Mouse (Mus musculus) testis, adult 2 months (tissue): ENCODE results near the gene Ube2t. TPM values are rescaled to one million over a fixed set of nuclear protein-coding genes. Genes with fewer than 3 reads are reported as not detected.
A peak's percentile ranks its signal among the peaks of the same experiment; 100 is the strongest.

Experiments
- H3K27ac ChIP-seq: fragments of 200-500 bp; 2 replicates; pipeline ENCODE4 v1.5.1; 2012; ENCODE audit warnings: low read depth, low read length; ENCODE audit not compliant: control insufficient read depth, insufficient read depth
- H3K27me3 ChIP-seq: fragments of 200-500 bp; 2 replicates; pipeline ENCODE4 v1.6.1; 2012; ENCODE audit warnings: mild to moderate bottlenecking, low read length, moderate library complexity; ENCODE audit not compliant: control insufficient read depth, insufficient read depth
- H3K36me3 ChIP-seq: fragments of 200-500 bp; 2 replicates; pipeline ENCODE4 v1.6.1; 2012; ENCODE audit warnings: mild to moderate bottlenecking, low read length; ENCODE audit not compliant: control insufficient read depth, insufficient read depth
- H3K4me1 ChIP-seq: fragments of 200-500 bp; 2 replicates; pipeline ENCODE4 v1.6.1; 2012; ENCODE audit warnings: low read length; ENCODE audit not compliant: control insufficient read depth, insufficient read depth
- H3K4me3 ChIP-seq: fragments of 200-500 bp; 2 replicates; pipeline ENCODE4 v1.5.1; 2012; ENCODE audit warnings: low read depth, mild to moderate bottlenecking, low read length, moderate library complexity, mixed read lengths; ENCODE audit not compliant: control insufficient read depth
- CTCF ChIP-seq: fragments of 200-500 bp; IDR thresholded peaks from 2 replicates; pipeline ENCODE4 v1.5.1; 2012; ENCODE audit warnings: low read depth, mild to moderate bottlenecking, inconsistent platforms, low read length, moderate library complexity; ENCODE audit not compliant: control insufficient read depth, insufficient read depth, insufficient replicate concordance
- POLR2A ChIP-seq: fragments of 200-500 bp; IDR thresholded peaks from 2 replicates; pipeline ENCODE4 v1.6.1; 2012; ENCODE audit warnings: low read depth, mild to moderate bottlenecking, inconsistent platforms, low read length, moderate library complexity; ENCODE audit not compliant: control insufficient read depth
- polyA plus RNA-seq: library from polyadenylated mRNA; depleted of rRNA; stranded (reverse); fragments of >200 nt; gene quantifications from 2 replicates; pipeline ENCODE4 v1.2.3, GENCODE M21; 2012

Ube2t gene
- polyA plus RNA-seq, 1 experiment: 54.2 TPM

DNA sequence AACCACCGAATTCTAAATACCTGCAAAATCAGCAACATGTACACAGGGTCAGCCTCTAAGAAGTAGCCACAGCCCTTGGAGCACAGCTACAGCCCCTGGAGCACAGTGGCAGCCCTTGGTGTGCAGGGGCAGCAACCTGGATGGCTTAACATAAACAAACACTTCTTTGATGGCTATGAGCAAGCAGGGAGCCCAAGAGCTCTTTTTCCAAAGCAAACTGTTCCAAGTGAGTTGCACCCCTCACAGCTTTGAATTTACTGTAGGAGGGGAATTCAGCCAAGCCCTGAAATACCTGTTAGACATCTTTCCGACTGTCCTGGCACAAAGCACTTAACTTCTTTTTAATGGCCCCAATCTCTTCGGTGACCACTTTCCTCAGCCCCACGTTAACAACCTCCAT lies 21.5 kb upstream of the Ube2t start:
- TF ChIP-seq POLR2A: no peak
- no peak for TF ChIP-seq CTCF
- Histone ChIP-seq H3K27ac (no peak overlapping the region), H3K4me3 (no peak overlapping the region), H3K27me3 (no peaks in the 10 kb centered on the region), H3K4me1 (no peaks in the 10 kb centered on the region), H3K36me3 (no peaks in the 10 kb centered on the region)

DNA sequence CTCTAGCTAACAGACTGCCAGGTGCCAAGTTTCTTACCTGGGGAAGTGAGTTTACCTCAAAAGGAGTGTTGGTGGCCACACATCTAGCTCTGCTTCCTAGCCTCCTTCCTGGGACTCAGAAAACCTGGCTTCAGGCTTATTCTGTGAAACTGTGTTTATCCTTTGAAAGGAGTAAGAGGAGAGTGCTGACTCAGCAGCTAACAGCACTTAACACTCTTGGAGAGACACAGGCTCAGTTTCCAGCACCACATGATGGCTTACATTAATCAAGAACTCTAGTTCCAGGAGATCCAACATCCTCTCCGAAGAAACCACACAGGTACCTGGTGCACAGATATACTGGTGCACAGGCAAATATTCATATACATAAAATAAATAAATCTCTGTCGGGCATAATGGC lies 19.5 kb upstream of the Ube2t start:
- no peaks in the 10 kb centered on the region for H3K27me3 ChIP-seq
- H3K4me3 ChIP-seq: no peak overlapping the region
- H3K4me1 ChIP-seq: no peaks in the 10 kb centered on the region
- no peak for TF ChIP-seq POLR2A
- TF ChIP-seq CTCF: no peak
- H3K27ac ChIP-seq: no peak overlapping the region
- H3K36me3 ChIP-seq: no peaks in the 10 kb centered on the region

DNA sequence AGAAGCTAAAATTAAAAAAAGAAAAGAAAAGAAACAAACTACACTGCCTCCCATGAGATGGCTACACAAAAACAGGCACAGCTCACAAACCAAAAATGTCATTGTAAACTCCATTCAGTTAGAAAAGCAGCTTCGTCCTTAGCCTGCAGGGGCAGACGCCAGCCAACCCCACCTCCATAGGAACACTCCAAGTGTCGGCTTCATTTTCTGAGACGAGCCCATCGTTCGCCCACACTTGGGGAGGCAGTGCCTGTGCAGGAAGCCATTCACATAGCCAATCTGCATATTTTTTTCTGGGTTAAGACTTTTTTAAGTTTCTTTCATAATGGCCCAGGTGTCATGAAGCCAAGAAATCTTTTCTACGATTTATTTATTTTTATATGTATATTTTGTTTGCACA lies 14.8 kb upstream of the Ube2t start:
- Histone ChIP-seq H3K4me1 (no peaks in the 10 kb centered on the region), H3K4me3 (no peak overlapping the region), H3K36me3 (no peaks in the 10 kb centered on the region), H3K27me3 (no peaks in the 10 kb centered on the region), H3K27ac (no peak overlapping the region)
- TF ChIP-seq CTCF (no peak), POLR2A (no peak)

DNA sequence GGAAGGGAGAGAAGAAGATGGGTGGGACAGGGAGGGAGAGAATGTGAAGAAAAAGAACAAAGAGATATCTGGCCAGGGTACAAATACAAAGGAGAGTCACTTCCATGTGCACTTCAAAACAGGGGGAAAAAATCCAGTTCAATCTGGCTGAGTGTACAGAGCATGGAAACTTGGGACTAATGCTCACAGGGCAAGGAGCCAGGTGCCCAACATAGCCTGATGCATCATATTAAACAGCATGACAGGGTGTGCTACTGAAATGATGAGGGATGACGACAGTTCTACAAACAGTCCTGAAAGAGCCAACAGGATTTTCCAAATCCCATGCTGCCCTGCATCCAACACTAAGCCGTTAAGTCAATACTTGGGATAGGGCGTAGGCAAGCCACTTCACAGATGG lies 12.4 kb upstream of the Ube2t start:
- TF ChIP-seq CTCF (no peak), POLR2A (no peak)
- no peak overlapping the region for H3K27ac ChIP-seq
- no peak overlapping the region for H3K4me3 ChIP-seq
- H3K4me1 ChIP-seq: no peaks in the 10 kb centered on the region
- H3K36me3 ChIP-seq: no peaks in the 10 kb centered on the region
- H3K27me3 ChIP-seq: no peaks in the 10 kb centered on the region

DNA sequence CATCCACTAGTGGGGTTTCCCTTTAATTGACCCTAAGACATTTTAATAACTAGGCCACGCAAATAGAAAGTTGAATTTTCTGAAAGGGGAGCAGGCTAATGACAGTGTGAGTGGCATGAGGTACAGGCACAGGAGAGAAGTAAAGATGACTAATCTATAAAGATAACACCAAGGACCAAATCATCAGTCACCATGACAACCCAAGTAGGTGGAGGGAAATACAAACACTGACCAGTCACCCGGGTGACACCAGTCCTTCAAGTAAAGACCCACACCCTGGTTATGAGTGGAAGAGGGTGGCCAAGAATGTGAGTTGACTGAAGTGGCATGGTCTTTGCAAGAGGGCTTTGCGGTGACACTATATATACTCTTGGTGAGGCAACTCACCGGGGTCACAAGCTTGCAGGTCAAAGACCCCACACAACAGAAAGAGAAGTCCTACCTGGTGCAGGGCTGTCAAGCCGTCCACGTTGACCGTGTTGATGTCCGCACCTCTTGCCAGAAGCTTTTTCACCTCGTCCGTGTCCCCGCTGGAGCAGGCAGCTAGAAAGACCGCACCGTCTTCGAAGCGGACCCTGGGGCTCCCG lies 7.2 kb upstream of the Ube2t start:
- TF ChIP-seq CTCF (no peak), POLR2A (no peak)
- peak overlapping the region; percentile 82 for H3K4me3 ChIP-seq
- no peaks in the 10 kb centered on the region for H3K27me3 ChIP-seq
- H3K27ac ChIP-seq: peak overlapping the region; percentile 34
- no peaks in the 10 kb centered on the region for H3K36me3 ChIP-seq
- 0 out of 2 replicates have a peak, but pooled peaks cover 2% of the 10 kb centered on the region for H3K4me1 ChIP-seq

DNA sequence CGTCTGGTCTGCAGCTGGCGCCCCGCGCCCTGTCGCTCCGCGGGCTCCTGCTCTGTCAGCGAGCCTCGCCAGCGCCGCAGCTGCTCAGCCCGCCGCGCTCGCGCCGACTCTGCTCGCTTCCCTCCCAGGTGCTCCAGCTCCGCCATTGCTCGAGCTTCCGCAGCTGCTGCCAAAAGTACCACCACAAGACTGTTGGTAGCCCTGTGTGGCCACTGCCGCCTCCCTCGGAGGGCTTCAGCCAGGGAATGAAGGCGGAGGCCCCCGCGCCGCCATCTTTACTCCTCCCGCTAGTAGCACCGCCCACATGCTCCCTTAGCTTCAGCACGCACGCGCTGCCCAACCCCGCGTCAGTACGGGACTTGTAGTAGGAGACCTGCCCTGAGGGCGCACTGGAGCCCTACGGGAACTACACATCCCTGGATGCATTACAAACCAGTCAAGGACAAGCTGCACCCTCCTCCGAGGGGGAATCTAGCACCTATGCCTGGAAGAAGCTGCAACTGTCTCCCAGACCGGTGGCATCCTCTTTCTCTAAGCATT lies 6.7 kb upstream of the Ube2t start, which contains the start of gene Ppp1r12b:
Ppp1r12b (minus strand) TSS at position 306 of the 540 bp plus-strand sequence.
- Histone ChIP-seq H3K4me1 (0 out of 2 replicates have a peak, but pooled peaks cover 2% of the 10 kb centered on the region), H3K4me3 (peak within 1 kb of the TSS; percentile 82), H3K36me3 (no peaks in the 10 kb centered on the region), H3K27me3 (no peaks in the 10 kb centered on the region), H3K27ac (peak within 1 kb of the TSS; percentile 34)
- 0 out of 2 replicates have a peak, but pooled peaks have one; percentile 14 for TF ChIP-seq CTCF
- peak; percentile 82 for TF ChIP-seq POLR2A

DNA sequence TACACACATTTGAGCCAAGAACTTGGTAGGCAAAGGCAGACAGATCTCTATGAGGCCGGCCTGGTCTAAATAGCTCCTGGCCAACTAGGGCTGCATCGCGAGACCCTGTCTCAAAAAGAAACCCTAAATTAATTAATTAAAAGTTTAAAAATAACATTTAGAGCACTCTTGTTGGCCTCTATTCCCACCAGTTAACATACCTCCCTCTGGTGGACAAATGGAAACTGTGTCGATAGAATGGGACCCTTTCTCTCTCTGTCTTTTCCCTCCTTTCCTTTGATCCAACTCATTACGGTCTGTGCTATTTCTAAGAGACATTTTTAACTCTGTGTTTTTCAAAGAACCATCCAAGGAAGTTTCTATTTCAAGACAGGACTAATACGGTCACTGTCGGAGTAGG lies 1.7 kb upstream of the Ube2t start:
- Histone ChIP-seq H3K4me3 (no peak overlapping the region), H3K27ac (no peak overlapping the region), H3K27me3 (no peaks in the 10 kb centered on the region), H3K4me1 (peaks cover 4% of the 10 kb centered on the region), H3K36me3 (no peaks in the 10 kb centered on the region)
- no peak for TF ChIP-seq CTCF
- TF ChIP-seq POLR2A: no peak

DNA sequence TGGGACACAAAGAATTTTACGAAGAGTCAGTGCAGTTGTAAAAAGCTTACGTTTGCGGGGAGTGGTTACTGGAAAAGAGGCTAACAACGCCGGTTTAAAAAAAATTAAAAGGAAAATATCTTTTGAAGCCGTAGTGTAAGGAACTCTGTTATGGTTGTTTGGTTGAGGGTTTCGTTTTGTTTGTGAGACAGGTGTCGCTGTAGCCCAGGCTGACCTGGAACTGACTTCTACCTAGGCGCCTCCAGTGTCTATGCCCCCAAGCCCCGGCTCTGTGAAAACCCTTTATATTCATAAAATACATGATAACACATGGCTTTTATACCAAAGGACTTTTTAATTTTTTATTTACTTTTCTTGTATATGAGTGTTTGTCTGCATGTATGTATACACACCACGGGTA lies 456 bp downstream of the Ube2t start:
- Histone ChIP-seq H3K27ac (peak overlapping the region; percentile 96), H3K4me3 (peak overlapping the region; percentile 95)
- TF ChIP-seq POLR2A: no peak

More for the DNA sequence above, 456 bp downstream of the Ube2t start:
- H3K27me3 ChIP-seq: no peaks in the 10 kb centered on the region
- peaks cover 3% of the 10 kb centered on the region for H3K36me3 ChIP-seq
- peaks cover 2% of the 10 kb centered on the region for H3K4me1 ChIP-seq
